ENCODE assay signal across 9 mouse cellular contexts in genomic region chr15:102966776-102967311, GRCm38 (mm10). TPM values are rescaled to one million over a fixed set of nuclear protein-coding genes. Genes with fewer than 3 reads are reported as not detected.
DNase-seq lines count a peak whose midpoint lies in the region; ATAC-seq lines count a peak whose summit lies in the region.
"Had no signal": no experiment of that assay in that cellular context is flagged by ENCODE, and none has a peak within 500 bp of the region (broad histone marks: within the 10 kb centered on the region; RNA-seq: fewer than 3 reads in every experiment).

Gene Hoxc10 (plus strand): TSS chr15:102966796.

- ATAC-seq in kidney, embryonic 15.5 days (replicated peaks; ENCODE audit: low FRiP score), result peak; percentile 40
- peak; percentile 25; the same call in 1 of the 2 replicates for ATAC-seq in megakaryocyte-erythroid progenitor cell, adult 5-6 weeks (replicated peaks; ENCODE audit: low FRiP score, low TSS enrichment, poor library complexity, severe bottlenecking)

- peak within 1 kb of the TSS; percentile 77 for H3K4me2 ChIP-seq in kidney, embryonic 15.5 days

- peaks cover 56% of the 10 kb centered on the region for H3K4me1 ChIP-seq in kidney, embryonic 15.5 days

- no peak for DNase-seq in kidney, postnatal 4 days
- peak; percentile 79 for DNase-seq in MN1 (ENCODE audit: low spot score)
- no peak for DNase-seq in gastrocnemius, postnatal 14 days
- DNase-seq in adrenal gland, adult 8-10 months, result no peak
- DNase-seq in thymus, postnatal 25 days, result no peak
- no peak for DNase-seq in left cerebral cortex, adult 9 months (ENCODE audit: low spot score in 2 of 2)
- DNase-seq: cerebellum, postnatal 36 days had no signal

- under 1% methylated on average over 27 of the region's 27 CpGs for WGBS in kidney, embryonic 15.5 days

- H3K9ac ChIP-seq in kidney, embryonic 15.5 days, result peak within 1 kb of the TSS; percentile 78

- intact Hi-C loops in gastrocnemius, postnatal 14 days (cut with DNase I; ENCODE audit: low total_unique reads), result no loop called here

- H3K27ac ChIP-seq in kidney, embryonic 15.5 days, result peak within 1 kb of the TSS; percentile 92

- peaks cover 67% of the 10 kb centered on the region for H3K27me3 ChIP-seq in kidney, embryonic 15.5 days

- peak within 1 kb of the TSS; percentile 65 for H3K4me3 ChIP-seq in kidney, embryonic 15.5 days (replicated peaks)

- H3K9me3 ChIP-seq in kidney, embryonic 15.5 days (replicated peaks), result no peaks in the 10 kb centered on the region

- no peaks in the 10 kb centered on the region for H3K36me3 ChIP-seq in kidney, embryonic 15.5 days

RNA-seq across cellular contexts. Expression of gene Hoxc10, which starts in this region (rescaled TPM):
- 52.4 and 53.5 TPM in 2 replicates for polyA plus RNA-seq in kidney, embryonic 15.5 days (2015; fragmentation: Nextera tagmentation; extraction: Ambion mirVana)
- total RNA-seq in gastrocnemius, postnatal 14 days (2021), result 10 to 100 TPM; 47.9 to 48.0 TPM
- not detected in 2 replicates for total RNA-seq in megakaryocyte-erythroid progenitor cell, adult 5-6 weeks (2014; fragmentation: Nextera tagmentation)
- total RNA-seq in megakaryocyte-erythroid progenitor cell, adult 5-6 weeks (2017), result not detected in 2 replicates
- total RNA-seq in adrenal gland, adult 8-10 months (2022), result under 1 TPM in 2 of 4 experiments, not detected in 2; 0.12 to 0.17 TPM

Comparison
In these comparisons a context has a peak if more than half of its experiments do, and no peak if none do; other contexts are left out.
1. RNA of gene Hoxc10 (total RNA-seq): 47.9 to 48.0 TPM in gastrocnemius, postnatal 14 days; 0.12 to 0.17 TPM in adrenal gland, adult 8-10 months and not detected in megakaryocyte-erythroid progenitor cell, adult 5-6 weeks; every median in the first group is over 10 times any median in the second.
2. Peak in ATAC-seq in megakaryocyte-erythroid progenitor cell, adult 5-6 weeks; RNA of the gene not detected or under 1 TPM.